Mouse (Mus musculus): Measurements from ENCODE around the gene Gabrb3. TPM values are rescaled to one million over a fixed set of nuclear protein-coding genes. Genes with fewer than 3 reads are reported as not detected.

The Gabrb3 gene
- 1 to 10 TPM; 1.5 to 2.3 TPM for total RNA-seq (2021)

DNA sequence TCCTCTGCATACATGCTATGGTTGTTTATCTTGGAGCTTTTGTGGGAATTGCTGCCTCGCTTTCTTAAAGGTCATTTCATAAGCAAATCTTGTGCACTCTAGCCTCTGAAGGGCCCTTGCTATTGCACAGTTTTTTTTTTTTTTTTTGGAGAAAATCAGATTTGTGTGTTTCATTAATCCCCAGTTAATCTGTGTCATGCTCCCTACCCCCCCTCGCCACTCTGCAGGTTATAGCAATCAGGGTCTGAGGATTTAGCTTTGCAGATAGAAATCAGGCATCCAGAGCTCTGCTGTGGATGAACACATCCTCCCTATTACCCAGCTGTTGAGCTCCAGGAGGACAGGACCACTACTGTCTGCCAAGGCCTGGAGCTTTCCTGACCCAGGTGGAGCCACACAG, at the start of gene Gabrb3:
Gabrb3 (plus strand) TSS at position 301 of the 400 bp plus-strand sequence.
- DNase-seq, result no peak

DNA sequence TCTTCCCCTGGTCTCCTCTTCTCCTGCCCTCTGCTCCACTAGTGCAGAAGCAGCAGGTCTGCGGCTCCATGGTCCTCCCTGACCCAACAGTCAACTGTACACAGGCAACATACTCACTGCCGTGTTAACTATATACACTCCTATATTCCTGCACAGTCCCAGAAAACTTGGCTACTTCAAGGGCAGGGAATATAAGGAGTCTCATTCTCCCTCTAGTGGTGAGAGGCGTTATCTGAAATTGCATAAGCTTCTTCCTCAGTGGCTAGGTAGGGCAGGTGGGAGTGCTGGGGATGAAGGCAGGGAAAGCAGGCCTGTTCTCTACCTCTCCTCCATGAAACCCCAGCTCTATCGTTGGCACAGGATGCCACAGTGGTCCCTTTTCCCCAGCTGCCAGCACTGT, 35.4 kb upstream of the Gabrb3 start:
- peak; percentile 6 for DNase-seq

DNA sequence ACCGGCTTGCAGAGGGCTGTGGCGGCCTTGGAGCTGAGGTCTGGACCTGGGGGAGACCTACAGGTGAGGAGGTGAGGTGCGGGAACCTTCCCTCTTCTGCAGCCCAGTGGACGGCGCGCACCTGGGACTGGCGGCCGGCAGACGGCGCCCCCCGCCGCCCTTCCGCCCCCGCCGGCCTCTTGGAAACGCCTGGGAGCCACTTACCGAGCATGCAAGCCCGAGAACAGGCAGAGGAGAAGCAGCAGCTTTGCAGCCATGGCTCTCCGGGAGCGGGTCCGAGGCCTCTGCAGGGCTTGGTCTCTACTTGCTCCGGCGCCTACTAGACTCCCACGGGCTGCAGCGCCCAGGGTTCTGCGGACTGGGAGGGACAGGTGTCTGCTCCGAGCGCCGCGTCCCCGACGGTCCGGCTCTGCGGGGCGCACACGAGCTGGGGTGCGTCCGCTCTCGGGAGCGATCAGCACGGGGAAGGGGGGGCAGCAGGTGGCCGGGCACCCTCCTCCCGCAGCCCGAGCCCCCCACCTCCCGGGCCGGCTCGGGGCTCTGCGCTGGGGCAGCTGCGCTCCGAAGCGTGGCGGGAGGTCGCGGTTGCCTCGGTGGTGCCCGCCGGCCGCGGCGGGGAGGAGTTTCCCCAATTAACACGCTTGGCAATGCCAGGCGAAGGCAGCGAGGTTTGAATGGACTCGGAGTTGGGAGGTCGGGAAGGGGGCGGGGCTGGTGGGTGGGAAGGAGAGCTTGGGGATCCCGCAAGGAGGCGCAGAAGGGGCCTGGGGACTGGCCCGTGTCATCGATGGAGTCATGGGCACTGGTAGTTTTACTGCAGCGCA, 32.8 kb upstream of the Gabrb3 start, which contains the start of gene Gabrg3:
Gabrg3 (minus strand) TSS at position 672 of the 824 bp plus-strand sequence.
- DNase-seq, result peak; percentile 8

DNA sequence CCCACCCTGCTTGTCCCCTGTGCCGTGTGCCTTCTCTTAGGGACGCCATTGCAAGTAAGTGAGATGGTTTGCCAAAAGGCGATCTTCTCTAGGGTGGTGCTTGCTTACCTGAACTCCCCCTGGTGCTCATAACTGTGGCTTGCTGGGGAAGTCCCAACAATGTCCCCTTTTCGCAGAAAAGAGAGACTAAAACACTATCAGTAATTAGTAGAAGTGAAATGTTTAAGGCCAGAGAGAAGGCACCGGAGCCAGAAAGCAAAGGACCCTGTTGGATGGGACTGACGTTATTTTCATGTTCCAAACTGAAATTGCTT, 32.2 kb upstream of the Gabrb3 start:
- no peak for DNase-seq

- DNase-seq, result no peak
These were observed 29.4 kb upstream of the Gabrb3 start for GRCm38 (mm10) chr7:57390046-57390445.

DNA sequence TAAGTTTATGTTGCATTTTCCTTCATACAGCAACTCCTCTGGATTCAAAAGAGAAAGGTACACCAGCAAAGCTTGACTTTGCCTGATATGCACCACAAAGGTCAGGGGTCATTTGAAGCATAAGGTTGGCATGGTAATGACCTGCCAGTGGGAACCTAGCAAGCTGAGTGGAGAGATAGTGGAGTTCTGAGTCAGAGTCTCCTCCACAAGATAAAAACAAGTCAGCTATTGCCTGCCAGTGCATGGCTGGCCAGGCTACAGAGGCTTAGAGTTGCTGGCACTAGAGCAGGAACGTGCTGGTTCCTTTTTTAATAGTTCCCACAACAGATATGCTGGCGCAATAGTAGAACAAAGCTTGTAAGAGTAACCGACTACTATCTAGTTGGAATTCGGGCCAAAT, 25.9 kb upstream of the Gabrb3 start:
- no peak for DNase-seq

GRCm38 (mm10) chr7:57411163-57411562, 8.3 kb upstream of the Gabrb3 start:
- no peak for DNase-seq

DNA sequence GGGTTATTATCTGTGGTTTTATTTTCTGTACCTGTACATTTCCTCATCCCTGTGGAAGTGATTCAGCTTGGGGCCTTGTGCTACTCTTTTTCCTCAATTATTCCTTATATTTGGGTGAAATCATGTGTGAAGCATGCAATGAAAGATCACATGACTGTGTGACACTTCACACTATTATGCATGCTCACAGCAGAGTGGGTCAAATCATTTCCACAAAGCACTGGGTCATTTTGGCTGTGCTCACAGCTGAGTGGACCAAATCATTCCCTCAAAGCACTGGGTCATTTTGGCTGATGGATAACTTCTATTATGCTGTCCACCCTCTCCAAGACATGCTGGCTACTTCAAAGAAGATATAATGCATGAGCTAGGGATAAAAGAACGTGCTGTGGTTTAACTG, 6.6 kb upstream of the Gabrb3 start:
- no peak for DNase-seq

- no peak for DNase-seq
These were observed 1.6 kb downstream of the Gabrb3 start for GRCm38 (mm10) chr7:57421044-57421443.

GRCm38 (mm10) chr7:57422675-57423074, 3.2 kb downstream of the Gabrb3 start:
- DNase-seq, result no peak

DNA sequence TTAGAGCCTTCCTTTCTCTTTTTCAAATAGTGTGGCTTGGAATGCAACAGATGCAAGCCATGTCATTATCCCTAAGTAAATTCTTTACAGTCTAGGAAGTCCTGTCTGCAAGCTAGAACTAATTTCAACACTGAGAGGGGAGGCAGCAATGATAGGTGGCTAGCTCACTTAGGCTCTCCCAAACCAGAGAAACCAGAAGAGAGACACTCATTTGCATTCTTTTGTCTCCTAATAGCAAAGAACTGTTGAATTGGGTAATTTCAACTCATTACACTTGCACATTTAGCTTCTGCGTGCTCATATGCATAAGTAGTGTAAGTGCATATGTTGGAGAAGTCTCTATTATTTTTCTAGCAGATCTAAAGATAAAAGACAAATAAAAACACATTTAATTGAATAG, 28.7 kb downstream of the Gabrb3 start:
- no peak for DNase-seq

DNA sequence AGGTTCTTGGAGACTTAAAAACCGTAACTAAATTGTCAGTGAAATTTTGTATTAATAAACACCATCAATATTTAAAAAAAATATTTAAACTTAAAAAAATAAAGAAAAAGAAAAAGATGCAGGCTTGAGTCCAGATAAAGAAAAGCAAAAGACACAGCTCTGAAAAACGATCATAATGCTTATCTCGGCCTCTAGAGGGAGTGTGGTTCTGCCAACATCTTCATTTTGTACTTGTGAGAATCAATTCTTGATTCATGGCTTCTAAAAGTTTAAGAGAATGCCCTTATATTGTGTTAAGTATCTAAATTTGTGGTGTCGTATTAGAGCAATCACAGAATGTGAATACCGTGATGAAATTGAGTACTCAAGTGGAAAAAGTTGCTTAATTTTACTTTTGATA, 40.9 kb downstream of the Gabrb3 start:
- no peak for DNase-seq

GRCm38 (mm10) chr7:57471316-57471715, 51.8 kb downstream of the Gabrb3 start:
- DNase-seq, result no peak

DNA sequence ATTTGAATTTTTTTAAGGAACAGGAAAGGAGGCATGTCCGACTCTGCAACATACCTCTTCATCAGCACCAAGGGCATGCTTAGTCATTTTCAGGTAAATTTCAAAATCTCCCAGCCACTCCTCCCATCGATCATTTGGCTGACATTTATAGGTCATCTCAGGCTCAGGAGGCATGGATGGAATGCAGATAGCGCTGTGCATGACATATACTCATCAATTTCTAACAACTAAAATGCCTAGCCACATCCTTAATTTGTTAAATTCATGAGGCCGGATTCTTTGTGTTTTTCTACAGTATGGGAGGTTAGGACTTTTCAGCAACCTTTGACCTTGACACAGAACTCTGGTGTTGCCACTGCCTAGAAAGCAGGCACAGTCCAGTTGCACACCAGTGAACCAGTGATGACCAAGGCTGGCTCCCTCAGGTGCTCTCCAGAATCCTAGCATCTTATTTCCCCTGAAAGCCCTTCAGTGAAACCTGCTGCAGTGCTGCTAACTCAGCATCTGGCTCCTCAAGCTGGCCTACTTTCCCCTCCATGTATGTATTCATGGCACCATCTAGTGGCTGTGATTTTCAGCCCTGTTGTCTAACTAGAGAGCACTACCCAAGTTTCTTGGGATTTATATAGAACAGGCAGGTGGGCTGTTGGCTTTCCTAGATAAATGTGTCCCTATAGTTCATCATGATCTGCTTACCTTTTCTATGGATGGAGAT, 54.5 kb downstream of the Gabrb3 start:
- DNase-seq, result peak; percentile 50

GRCm38 (mm10) chr7:57482896-57483295, 63.4 kb downstream of the Gabrb3 start:
- no peak for DNase-seq

DNA sequence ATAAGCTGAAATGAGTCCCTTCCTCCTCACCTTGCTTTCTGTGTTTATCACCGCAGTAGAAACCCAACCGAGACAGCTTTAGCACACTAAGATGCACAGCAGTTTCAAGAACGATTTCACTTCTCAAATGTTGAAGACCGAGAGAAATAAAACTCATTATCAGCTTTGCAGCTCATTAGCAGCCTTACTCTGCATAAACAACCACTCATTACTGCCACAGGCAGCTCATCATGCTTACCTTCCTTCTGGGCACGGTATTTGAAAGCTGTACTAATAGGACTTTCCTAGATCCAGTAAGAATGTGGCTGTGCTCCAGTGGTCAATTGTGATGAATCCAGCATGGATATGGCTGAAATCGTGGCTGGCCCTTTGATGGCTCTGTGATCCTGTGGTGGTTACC, 67.4 kb downstream of the Gabrb3 start:
- DNase-seq, result no peak

GRCm38 (mm10) chr7:57491795-57492194, 72.3 kb downstream of the Gabrb3 start:
- no peak for DNase-seq

GRCm38 (mm10) chr7:57502809-57503208, 83.3 kb downstream of the Gabrb3 start:
- no peak for DNase-seq

DNA sequence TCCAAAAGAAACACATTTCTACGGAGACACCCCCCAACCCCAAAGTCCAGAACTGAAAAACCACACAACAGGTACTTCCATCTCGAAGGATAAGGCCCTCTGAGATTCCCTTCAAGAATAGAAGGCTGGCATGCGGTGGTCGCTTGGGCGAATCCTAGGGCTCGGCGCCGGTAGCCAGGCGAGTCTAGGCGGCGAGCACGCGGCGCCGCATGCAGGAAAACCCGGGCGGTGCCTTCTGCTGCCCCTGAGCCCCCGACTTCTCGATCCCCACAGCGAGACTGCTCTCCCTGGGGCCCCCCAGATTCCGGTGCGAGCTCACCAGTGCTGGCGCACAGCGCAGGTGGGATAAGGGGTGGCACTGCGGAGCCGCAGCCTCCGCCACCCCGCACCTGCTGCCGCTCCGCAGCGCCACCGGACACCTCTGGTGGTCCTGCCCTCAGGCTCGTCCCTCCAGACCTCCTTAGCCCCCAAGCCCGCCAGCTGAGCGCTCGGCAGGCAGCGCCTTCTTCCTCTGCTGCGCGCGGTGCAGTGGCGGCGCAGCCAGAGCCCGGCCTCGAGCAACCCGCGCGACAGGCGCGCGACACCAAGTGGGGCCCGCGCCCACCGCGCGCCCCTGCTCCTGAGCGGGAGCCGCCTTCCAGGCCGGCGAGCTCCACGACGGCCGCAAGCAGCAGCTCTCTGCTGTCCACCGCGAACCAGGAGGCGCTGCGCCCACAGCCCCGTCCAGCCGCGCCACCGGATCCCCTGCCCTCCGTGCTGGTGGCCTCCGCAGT, 89.6 kb downstream of the Gabrb3 start:
- DNase-seq, result no peak

DNA sequence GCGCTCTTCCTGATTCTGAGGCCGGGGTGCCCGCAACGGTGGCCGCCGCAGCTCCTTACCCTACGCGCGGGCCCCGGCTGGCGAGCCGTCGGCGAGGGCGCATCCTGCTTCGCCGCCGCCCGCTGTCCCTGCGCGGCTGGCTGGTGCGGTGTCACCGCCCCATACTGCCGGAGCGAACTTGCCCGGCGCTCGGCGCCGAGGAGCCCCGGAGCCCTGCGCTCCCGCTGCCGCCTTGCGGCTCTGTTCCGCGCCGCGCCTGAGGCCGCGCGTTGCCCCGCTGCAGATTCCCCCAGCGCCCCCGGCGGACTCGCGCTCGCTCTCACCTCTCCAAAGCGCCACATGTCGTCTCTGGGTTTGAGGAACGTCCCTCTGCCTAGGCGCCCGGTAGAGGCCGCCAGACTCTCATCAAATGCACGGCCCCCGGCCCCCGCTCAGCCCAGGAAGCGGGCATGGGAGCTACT, 90.2 kb downstream of the Gabrb3 start, which contains the start of gene Gabra5:
Gabra5 (minus strand) TSS at position 379 of the 461 bp plus-strand sequence.
- DNase-seq, result peak; percentile 7

DNA sequence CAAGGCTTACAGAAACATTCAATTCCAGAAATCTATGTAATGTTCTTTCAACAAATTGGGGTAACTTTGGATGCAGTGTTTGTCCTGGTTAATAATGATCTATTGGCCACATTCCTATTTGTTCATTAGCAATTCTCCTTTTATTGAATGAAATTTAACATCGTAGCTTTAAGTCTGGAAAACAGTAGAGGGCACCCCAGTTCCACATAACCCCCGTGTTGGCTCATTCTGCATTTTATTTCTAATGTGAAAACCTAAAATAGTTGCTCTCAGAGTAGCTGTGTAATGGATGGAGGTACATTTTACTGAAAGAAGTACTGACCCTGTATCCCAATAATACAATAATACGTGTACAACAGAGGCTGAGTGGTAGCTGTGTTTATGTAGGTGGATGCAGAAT, 93.5 kb downstream of the Gabrb3 start:
- DNase-seq, result no peak

GRCm38 (mm10) chr7:57529451-57529850, 110.0 kb downstream of the Gabrb3 start:
- DNase-seq, result no peak

DNA sequence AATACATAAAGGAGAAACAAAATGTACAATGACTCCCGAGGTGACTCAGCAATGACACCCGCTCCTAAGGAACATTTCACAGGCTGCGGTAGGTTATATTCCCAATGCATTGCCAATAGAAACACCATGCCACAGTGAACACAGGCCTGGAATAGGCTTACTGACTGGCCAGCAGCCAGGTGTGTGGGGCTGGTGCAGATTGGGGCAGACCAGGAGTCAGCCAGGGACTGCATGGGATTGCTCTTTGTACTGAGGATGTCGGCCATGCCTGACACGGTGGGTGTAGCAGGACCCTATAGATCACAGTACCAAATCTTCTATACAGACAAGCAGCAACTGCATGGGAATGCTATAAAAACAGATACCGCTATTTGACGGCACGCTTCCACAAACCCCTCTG, 110.5 kb downstream of the Gabrb3 start:
- DNase-seq, result no peak
